Mouse (Mus musculus) MEL (cell line): ENCODE measurements around the gene Senp1. TPM values are rescaled to one million over a fixed set of nuclear protein-coding genes. Genes with fewer than 3 reads are reported as not detected.

ENCODE experiments used
- DNase-seq: peaks from one replicate; pipeline ENCODE4 v3.0.0; 2011; ENCODE audit warnings: low read depth, low spot score
- H3K27ac ChIP-seq: 2 replicates; pipeline ENCODE4 v1.5.1; 2012; ENCODE audit warnings: low read depth, mild to moderate bottlenecking, control low read depth, low read length, moderate library complexity; ENCODE audit not compliant: control insufficient read depth
- H3K27me3 ChIP-seq, 2 experiments: fragments of 150-350 bp in 1 of 2; sonication (generic) in 1 of 2; 2 replicates each; pipeline ENCODE4 v1.6.1; 2012; ENCODE audit warnings: low read length in 2 of 2, mild to moderate bottlenecking in 2 of 2, improper control_type of control experiment in 1 of 2, moderate library complexity in 1 of 2; ENCODE audit not compliant: insufficient read depth in 2 of 2, control insufficient read depth in 1 of 2
- H3K36me3 ChIP-seq, 2 experiments: 2 replicates each; pipeline ENCODE4 v1.6.1; 2012 to 2014; ENCODE audit warnings: low read length in 2 of 2, improper control_type of control experiment in 1 of 2, inconsistent platforms in 1 of 2, mild to moderate bottlenecking in 1 of 2; ENCODE audit not compliant: insufficient read depth in 2 of 2, control insufficient read depth in 1 of 2
- H3K4me1 ChIP-seq, 2 experiments: fragments of 150-350 bp in 1 of 2; sonication (generic) in 1 of 2; 2 replicates each; pipeline ENCODE4 v1.6.1; 2012; ENCODE audit warnings: low read length in 2 of 2, improper control_type of control experiment in 1 of 2, mild to moderate bottlenecking in 1 of 2; ENCODE audit not compliant: insufficient read depth in 2 of 2, control insufficient read depth in 1 of 2
- H3K4me3 ChIP-seq, 2 experiments: fragments of 150-350 bp in 1 of 2; sonication (generic) in 1 of 2; 2 replicates each; pipeline ENCODE4 v1.5.1; 2012; ENCODE audit warnings: low read depth in 2 of 2, low read length in 2 of 2, mild to moderate bottlenecking in 2 of 2, moderate library complexity in 2 of 2, control low read depth in 1 of 2, improper control_type of control experiment in 1 of 2; ENCODE audit not compliant: control insufficient read depth in 1 of 2, insufficient read depth in 1 of 2
- H3K79me2 ChIP-seq: 2 replicates; pipeline ENCODE4 v1.6.1; 2012; ENCODE audit warnings: mild to moderate bottlenecking, low read length, moderate library complexity; ENCODE audit not compliant: control insufficient read depth, poor library complexity, insufficient read depth
- H3K9ac ChIP-seq: 2 replicates; pipeline ENCODE4 v1.6.1; 2012; ENCODE audit warnings: low read depth, mild to moderate bottlenecking, control low read depth, low read length, moderate library complexity; ENCODE audit not compliant: control insufficient read depth, poor library complexity, severe bottlenecking
- H3K9me3 ChIP-seq: fragments of 150-350 bp; sonication (generic); replicated peaks from 2 replicates; pipeline ENCODE4 v1.6.1; 2012; ENCODE audit warnings: mild to moderate bottlenecking, low read length, improper control_type of control experiment, moderate library complexity; ENCODE audit not compliant: insufficient read depth
- BHLHE40 ChIP-seq: IDR thresholded peaks from 2 replicates; pipeline ENCODE4 v1.6.1; 2012; ENCODE audit warnings: low read depth, mild to moderate bottlenecking, inconsistent platforms, low read length, improper control_type of control experiment, borderline replicate concordance
- CHD2 ChIP-seq: IDR thresholded peaks from 2 replicates; pipeline ENCODE4 v1.6.1; 2011; ENCODE audit warnings: low read length, improper control_type of control experiment
- CTCF ChIP-seq, 3 experiments: IDR thresholded peaks in 2 of 3; conservative IDR thresholded peaks in 1 of 3; 2 replicates each; pipeline ENCODE4 v1.5.1; 2011 to 2012; ENCODE audit warnings: low read length in 3 of 3, low read depth in 2 of 3, mild to moderate bottlenecking in 2 of 3, improper control_type of control experiment in 1 of 3, inconsistent platforms in 1 of 3, mixed read lengths in 1 of 3, moderate library complexity in 1 of 3; ENCODE audit not compliant: control insufficient read depth in 1 of 3, insufficient read depth in 1 of 3, poor library complexity in 1 of 3, severe bottlenecking in 1 of 3
- E2F4 ChIP-seq: IDR thresholded peaks from 2 replicates; pipeline ENCODE4 v1.6.1; 2011; ENCODE audit warnings: low read depth, low read length, improper control_type of control experiment, borderline replicate concordance
- ELF1 ChIP-seq: IDR thresholded peaks from 2 replicates; pipeline ENCODE4 v1.6.1; 2014; ENCODE audit warnings: low read depth, mild to moderate bottlenecking, inconsistent platforms, low read length, improper control_type of control experiment, moderate library complexity
- EP300 ChIP-seq, 2 experiments: IDR thresholded peaks; 2 replicates each; pipeline ENCODE4 v1.6.1; 2011; ENCODE audit warnings: improper control_type of control experiment in 2 of 2, low read length in 2 of 2, low read depth in 1 of 2, mild to moderate bottlenecking in 1 of 2
- GABPA ChIP-seq: IDR thresholded peaks from 2 replicates; pipeline ENCODE4 v1.6.1; 2012; ENCODE audit warnings: low read depth, mild to moderate bottlenecking, inconsistent platforms, low read length, improper control_type of control experiment, moderate library complexity
- HCFC1 ChIP-seq: IDR thresholded peaks from 2 replicates; pipeline ENCODE4 v1.6.1; 2012; ENCODE audit warnings: low read depth, mild to moderate bottlenecking, inconsistent platforms, low read length, improper control_type of control experiment, moderate library complexity
- KAT2A ChIP-seq: conservative IDR thresholded peaks from 2 replicates; pipeline ENCODE4 v1.6.1; 2012; ENCODE audit warnings: low read depth, low read length, improper control_type of control experiment, inconsistent platforms
- MAFK ChIP-seq: IDR thresholded peaks from 2 replicates; pipeline ENCODE4 v1.6.1; 2011; ENCODE audit warnings: low read depth, mild to moderate bottlenecking, low read length, improper control_type of control experiment, borderline replicate concordance
- MAX ChIP-seq: IDR thresholded peaks from 2 replicates; pipeline ENCODE4 v1.6.1; 2011; ENCODE audit warnings: low read length, improper control_type of control experiment
- MAZ ChIP-seq: IDR thresholded peaks from 2 replicates; pipeline ENCODE4 v1.6.1; 2012; ENCODE audit warnings: low read depth, mild to moderate bottlenecking, inconsistent platforms, low read length, improper control_type of control experiment
- MEF2A ChIP-seq: IDR thresholded peaks from 2 replicates; pipeline ENCODE4 v1.6.1; 2014; ENCODE audit warnings: low read depth, mild to moderate bottlenecking, inconsistent platforms, low read length, improper control_type of control experiment; ENCODE audit not compliant: poor library complexity, insufficient replicate concordance, severe bottlenecking; ENCODE audit errors: extremely low read depth
- MXI1 ChIP-seq: IDR thresholded peaks from 2 replicates; pipeline ENCODE4 v1.6.1; 2011; ENCODE audit warnings: mild to moderate bottlenecking, low read depth, low read length, improper control_type of control experiment
- MYB ChIP-seq: IDR thresholded peaks from 2 replicates; pipeline ENCODE4 v1.6.1; 2011; ENCODE audit warnings: mild to moderate bottlenecking, low read depth, low read length, improper control_type of control experiment
- MYC ChIP-seq: IDR thresholded peaks from 2 replicates; pipeline ENCODE4 v1.6.1; 2011; ENCODE audit warnings: low read depth, mild to moderate bottlenecking, low read length, improper control_type of control experiment, moderate library complexity
- RAD21 ChIP-seq: IDR thresholded peaks from 2 replicates; pipeline ENCODE4 v1.6.1; 2011; ENCODE audit warnings: mild to moderate bottlenecking, low read depth, low read length, improper control_type of control experiment
- SMC3 ChIP-seq: IDR thresholded peaks from 2 replicates; pipeline ENCODE4 v1.6.1; 2011; ENCODE audit warnings: low read depth, low read length, improper control_type of control experiment
- TAL1 ChIP-seq: IDR thresholded peaks from 2 replicates; pipeline ENCODE4 v1.6.1; 2012; ENCODE audit warnings: mild to moderate bottlenecking, inconsistent platforms, low read length, moderate library complexity, mixed read lengths
- USF1 ChIP-seq: IDR thresholded peaks from 2 replicates; pipeline ENCODE4 v1.6.1; 2014; ENCODE audit warnings: low read depth, mild to moderate bottlenecking, inconsistent platforms, low read length, improper control_type of control experiment, moderate library complexity
- USF2 ChIP-seq, 2 experiments: IDR thresholded peaks; 2 replicates each; pipeline ENCODE4 v1.6.1; 2011 to 2012; ENCODE audit warnings: improper control_type of control experiment in 2 of 2, low read length in 2 of 2, borderline replicate concordance in 1 of 2, inconsistent platforms in 1 of 2, low read depth in 1 of 2, mild to moderate bottlenecking in 1 of 2; ENCODE audit not compliant: insufficient read depth in 1 of 2
- polyA plus RNA-seq, 2 experiments: library from polyadenylated mRNA; stranded (reverse) in 1 of 2; unstranded in 1 of 2; fragments of >175 nt in 1 of 2; fragments of >200 nt in 1 of 2; gene quantifications; 2 replicates each; pipeline versions ENCODE4 v1.2.1 to v1.2.4; 2012; ENCODE audit warnings: low replicate concordance in 2 of 2, low read depth in 1 of 2; ENCODE audit not compliant: insufficient read length in 2 of 2, insufficient read depth in 1 of 2, missing spikeins in 1 of 2
- total RNA-seq: library from RNA; depleted of rRNA; stranded (reverse); fragments of 300-350 nt; gene quantifications from 2 replicates; pipeline ENCODE4 v1.2.3, GENCODE M21; 2012

The Senp1 gene
- total and polyA plus RNA-seq, 3 experiments = 34.1 to 96.5 TPM; not detected in 1

DNA sequence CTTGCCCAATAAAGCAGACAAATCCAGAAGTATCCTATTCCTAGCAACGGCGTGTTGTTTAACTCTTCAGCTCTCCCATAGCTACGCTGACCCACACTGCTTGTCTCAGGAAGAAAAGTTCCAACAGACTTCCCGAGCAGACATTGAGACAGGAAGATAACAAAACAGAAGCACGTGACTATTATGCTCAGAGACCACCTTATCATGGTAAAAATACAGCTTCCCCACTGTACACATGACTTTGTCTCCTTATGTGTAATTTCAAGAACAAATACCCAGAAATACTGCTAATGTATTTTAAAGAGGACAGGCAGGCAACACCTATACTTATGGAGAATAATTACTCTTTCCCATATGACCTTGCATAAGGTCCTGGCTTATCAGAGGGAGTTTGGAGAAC, 41.9 kb downstream of the Senp1 start (continued):
- no peak for TF ChIP-seq MAFK

DNA sequence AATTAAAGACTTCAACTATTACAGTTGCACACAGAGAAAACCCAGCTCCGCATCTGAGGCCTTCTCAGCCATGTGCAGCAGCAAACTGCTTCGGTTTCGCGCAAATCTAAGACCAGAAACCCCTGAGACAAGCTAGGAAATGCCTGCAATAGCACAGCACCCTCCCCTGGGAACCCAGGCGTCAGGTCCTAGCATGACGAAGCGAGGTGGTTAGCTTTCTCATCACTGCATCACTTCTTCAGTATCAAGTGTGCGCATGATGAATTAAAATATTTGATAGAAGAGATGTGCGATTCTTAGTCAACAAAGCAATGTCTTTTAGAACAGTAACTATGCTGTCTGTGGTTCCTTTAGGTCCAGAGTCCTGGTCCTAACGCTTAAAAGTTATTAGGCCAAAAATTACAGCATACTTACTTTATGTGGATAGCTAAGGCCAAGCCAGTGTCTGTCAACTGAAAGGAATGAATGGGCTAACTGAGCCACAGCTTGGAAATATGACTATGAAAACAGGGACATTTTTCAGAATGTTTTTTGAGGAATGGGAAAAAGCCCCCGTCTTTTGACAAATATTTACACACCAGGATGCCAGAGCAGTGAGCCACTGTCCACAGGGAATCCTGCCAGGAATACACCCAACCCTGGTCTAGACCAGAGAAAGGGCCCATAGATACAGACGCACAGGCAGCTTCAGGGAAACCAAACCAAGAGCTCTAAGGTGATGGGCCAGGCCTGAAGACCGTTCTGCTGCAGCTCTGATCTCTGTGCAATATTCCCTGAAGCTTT, 44.4 kb downstream of the Senp1 start:
- Histone ChIP-seq H3K4me1 (peaks cover 5 to 9% of the 10 kb centered on the region in 2 experiments), H3K36me3 (peaks cover 8 to 61% of the 10 kb centered on the region in 2 experiments), H3K9ac (no peak overlapping the region), H3K4me3 (no peak overlapping the region), H3K79me2 (no peaks in the 10 kb centered on the region), H3K27me3 (no peaks in the 10 kb centered on the region), H3K9me3 (no peaks in the 10 kb centered on the region), H3K27ac (no peak overlapping the region)
- no peak for DNase-seq
- no peak for TF ChIP-seq EP300 (IDR thresholded peaks at IDR 0.05; ENCODE audit: low read depth in 1 of 2, low read length in 2 of 2)
- TF ChIP-seq MAX = no peak

DNA sequence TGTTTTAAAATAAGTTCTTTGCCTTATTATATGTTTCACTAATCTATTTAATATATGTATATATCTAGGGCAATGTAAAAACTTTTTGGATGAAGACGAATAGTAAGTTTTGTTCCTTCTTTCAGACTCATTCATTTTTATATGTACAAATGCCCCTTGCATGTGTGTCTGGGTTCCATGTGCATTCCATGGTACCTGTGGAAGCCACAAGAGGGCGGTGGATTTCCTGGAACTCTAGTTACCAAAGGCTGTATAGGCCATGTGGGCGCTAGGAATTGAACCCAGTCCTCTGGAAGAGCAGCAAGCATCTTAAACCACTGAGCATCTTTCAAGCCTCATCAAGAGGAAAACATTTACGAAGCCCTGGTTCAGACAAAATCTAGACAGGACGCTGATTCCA, 49.2 kb downstream of the Senp1 start:
- Histone ChIP-seq H3K4me1 (no peaks in the 10 kb centered on the region), H3K4me3 (no peak overlapping the region), H3K9me3 (no peaks in the 10 kb centered on the region), H3K27me3 (no peaks in the 10 kb centered on the region), H3K9ac (no peak overlapping the region), H3K79me2 (no peaks in the 10 kb centered on the region), H3K36me3 (peaks cover 0 to 51% of the 10 kb centered on the region in 2 experiments; a peak in 2 of 4 replicates), H3K27ac (no peak overlapping the region)
- TF ChIP-seq MEF2A = no peak
- TF ChIP-seq CTCF (IDR thresholded peaks at IDR 0.05 in 2 of 3, conservative IDR thresholded peaks at IDR 0.05 in 1 of 3; ENCODE audit: control insufficient read depth in 1 of 3, insufficient read depth in 1 of 3, low read depth in 2 of 3, low read length in 3 of 3, poor library complexity in 1 of 3, severe bottlenecking in 1 of 3) = peak; percentile 33 to 52 (median 47); a peak in 5 of 6 replicates
- no peak; the same call in 1 of the 2 replicates for TF ChIP-seq RAD21
- no peak for TF ChIP-seq HCFC1
- TF ChIP-seq SMC3 = peak; percentile 55
- 0 out of 2 replicates have a peak, but pooled peaks have one; percentile 16 for TF ChIP-seq MYC
- peak; percentile 34 for DNase-seq

DNA sequence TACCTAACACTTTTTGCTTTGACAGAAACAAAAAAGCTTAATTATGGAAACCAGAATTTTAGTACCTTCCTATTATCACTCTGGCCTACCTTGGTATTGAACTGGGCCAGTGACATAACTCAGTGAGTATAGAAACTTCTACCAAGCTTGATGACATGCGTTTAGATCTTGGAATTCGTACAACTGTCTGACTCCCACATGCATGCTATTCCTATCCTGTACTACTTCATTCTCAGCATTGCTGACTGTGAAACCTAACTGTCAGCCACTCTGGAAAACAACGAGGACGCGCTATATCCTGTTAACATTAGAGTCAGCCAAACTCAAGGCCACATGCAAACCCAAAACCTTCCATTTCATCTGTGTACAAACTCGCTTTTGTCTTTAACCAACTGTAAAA, 49.6 kb downstream of the Senp1 start:
- H3K27ac ChIP-seq = no peak overlapping the region
- no peak for TF ChIP-seq MAZ
- no peak for TF ChIP-seq MYB
- TF ChIP-seq USF1 = no peak
- TF ChIP-seq CHD2 = no peak
- no peak for TF ChIP-seq E2F4
- TF ChIP-seq ELF1 = no peak
- no peak for TF ChIP-seq EP300 (IDR thresholded peaks at IDR 0.05; ENCODE audit: low read depth in 1 of 2, low read length in 2 of 2)
- TF ChIP-seq GABPA = no peak
- TF ChIP-seq TAL1 = no peak
- TF ChIP-seq USF2 (IDR thresholded peaks at IDR 0.05; ENCODE audit: borderline replicate concordance in 1 of 2, insufficient read depth in 1 of 2, low read depth in 1 of 2, low read length in 2 of 2) = no peak
- no peak for TF ChIP-seq MXI1
- no peak for TF ChIP-seq KAT2A
- no peak for TF ChIP-seq BHLHE40
- H3K9me3 ChIP-seq = no peaks in the 10 kb centered on the region
- H3K36me3 ChIP-seq = peaks cover 0 to 50% of the 10 kb centered on the region in 2 experiments; a peak in 2 of 4 replicates
- H3K27me3 ChIP-seq = no peaks in the 10 kb centered on the region
- H3K79me2 ChIP-seq = no peaks in the 10 kb centered on the region
- no peak overlapping the region for H3K4me3 ChIP-seq
- no peak for DNase-seq
- no peak overlapping the region for H3K9ac ChIP-seq
- H3K4me1 ChIP-seq = no peaks in the 10 kb centered on the region
